Mouse (Mus musculus): ENCODE measurements at regions not wholly inside any gene's neighbourhood (a gene's known extent, or its start where the extent isn't known, plus 50 kb on each side); places are given as distances from the start of the nearest gene placed in this dataset.

DNA sequence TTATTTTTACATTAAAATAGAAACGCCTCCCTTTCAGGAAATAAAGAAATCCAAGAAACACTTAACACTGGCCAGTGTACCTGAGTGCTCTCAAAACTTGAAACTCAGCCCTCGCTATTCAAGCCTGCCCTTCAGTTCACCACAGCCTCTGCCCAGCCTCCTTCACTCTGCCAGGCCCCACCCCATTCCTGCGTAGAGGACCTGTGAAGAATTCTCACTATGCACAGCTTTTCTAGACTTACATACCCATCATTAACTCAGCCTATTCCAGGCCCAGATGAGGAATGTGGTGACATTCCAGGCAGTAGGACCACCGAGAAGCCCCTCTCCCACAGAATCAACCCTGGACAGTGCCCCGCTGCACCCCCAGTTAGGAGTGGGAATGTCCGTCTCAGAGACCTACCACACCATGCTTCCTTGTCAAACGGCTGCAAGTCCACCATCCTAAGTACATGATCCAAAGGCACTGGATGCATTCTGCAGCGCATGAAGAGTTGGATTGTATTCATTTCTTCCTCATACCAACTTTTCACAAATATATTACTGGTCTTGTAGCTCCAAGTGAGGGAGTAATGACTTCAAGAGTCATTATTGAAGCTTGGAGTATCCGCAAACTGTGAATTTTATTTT is 150.0 kb upstream of the Cdkn3 start:
- H3K4me1 ChIP-seq, result peaks cover 12% of the 10 kb centered on the region
- no peaks in the 10 kb centered on the region for H3K9me3 ChIP-seq (replicated peaks)
- no peak for ATAC-seq
- no peak overlapping the region for H3K27ac ChIP-seq
- WGBS (ENCODE audit: insufficient replicate concordance), result 78% methylated on average over 9 of the region's 9 CpGs
- no peak overlapping the region for H3K4me2 ChIP-seq
- no peak overlapping the region for H3K4me3 ChIP-seq
- H3K36me3 ChIP-seq, result no peaks in the 10 kb centered on the region
- H3K9ac ChIP-seq, result no peak overlapping the region
- no peaks in the 10 kb centered on the region for H3K27me3 ChIP-seq (replicated peaks)

DNA sequence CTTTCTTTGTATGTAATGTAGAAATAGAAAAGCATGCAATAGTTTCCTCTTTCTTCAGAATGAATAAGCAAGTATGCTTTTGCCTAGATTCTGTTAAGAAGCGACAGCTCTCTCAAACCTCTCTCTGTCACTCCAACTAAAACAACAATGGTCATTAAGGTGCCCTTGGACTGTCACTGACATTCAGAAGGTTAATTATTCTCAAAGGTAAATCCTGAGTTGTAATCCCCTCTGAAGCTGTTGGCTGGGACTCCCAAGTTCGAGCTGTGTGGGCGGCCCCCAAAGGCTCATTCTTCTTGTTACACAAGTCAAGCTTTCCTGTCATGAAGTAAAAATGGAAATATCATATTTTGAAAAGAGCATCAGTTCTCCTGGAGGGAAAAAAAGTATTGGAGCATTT is 153.6 kb upstream of the Cdkn3 start:
- Histone ChIP-seq H3K27me3 (replicated peaks) (0 out of 2 replicates have a peak, but pooled peaks cover 4% of the 10 kb centered on the region), H3K4me2 (no peak overlapping the region), H3K9ac (no peak overlapping the region), H3K36me3 (no peaks in the 10 kb centered on the region), H3K27ac (no peak overlapping the region), H3K9me3 (replicated peaks) (no peaks in the 10 kb centered on the region), H3K4me1 (peaks cover 11% of the 10 kb centered on the region), H3K4me3 (no peak overlapping the region)
- WGBS (ENCODE audit: insufficient replicate concordance), result 70% methylated on average over 3 of the region's 3 CpGs
- ATAC-seq, result no peak

DNA sequence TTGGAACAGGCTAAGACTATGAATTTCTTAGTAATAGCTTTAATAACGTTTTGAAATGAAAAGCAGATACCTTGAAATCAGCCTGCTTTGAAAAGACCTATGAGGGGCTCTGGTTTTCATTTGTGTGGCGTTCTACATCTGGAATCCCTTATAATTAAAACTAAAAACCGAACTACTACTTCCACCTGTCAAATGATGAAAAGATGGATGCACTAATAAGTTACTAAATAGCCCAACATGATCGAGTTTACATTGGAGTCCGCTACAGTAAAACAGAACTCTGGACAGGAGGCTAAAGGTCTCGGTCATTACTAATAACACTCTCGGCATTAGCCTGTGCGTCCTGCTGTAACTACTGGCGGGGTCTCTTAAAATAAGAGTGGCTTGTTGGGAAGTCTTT is 154.3 kb upstream of the Cdkn3 start:
- no peak overlapping the region for H3K27ac ChIP-seq
- 66% methylated on average over 9 of the region's 9 CpGs for WGBS (ENCODE audit: insufficient replicate concordance)
- no peak for ATAC-seq

DNA sequence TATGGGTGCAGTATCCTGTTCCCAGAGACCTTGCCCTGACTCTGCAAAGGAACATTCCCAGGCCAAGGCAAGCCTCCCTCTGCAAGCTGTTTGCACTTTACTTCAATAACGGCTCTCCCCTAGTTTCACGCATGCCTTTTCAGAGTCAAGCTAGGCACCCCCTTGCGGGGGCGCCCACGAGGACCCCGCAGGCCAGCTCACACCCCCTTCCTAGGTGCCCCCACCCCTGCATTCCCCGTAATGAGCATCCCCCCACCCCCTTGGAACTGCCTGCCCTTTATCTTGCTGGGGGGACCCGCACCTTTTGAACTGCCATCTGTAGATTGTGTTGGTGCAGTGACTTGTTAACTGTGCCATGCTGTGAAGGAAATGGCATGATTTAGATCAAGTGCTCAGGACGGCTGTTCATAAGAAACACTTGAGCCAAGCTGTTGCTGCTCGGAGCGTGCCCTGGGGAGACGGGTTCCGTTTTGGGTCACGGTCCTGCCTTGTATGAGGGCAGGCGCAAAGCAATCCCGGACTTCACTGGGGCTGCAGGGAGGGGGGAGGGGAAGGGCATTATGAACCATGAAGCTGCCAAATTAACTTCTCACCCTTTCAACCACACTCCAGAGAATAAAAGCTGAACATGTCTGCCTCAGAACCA is 155.3 kb upstream of the Cdkn3 start:
- no peak overlapping the region for H3K27ac ChIP-seq

More for the DNA sequence above, 154.3 kb upstream of the Cdkn3 start:
- Histone ChIP-seq H3K4me1 (peaks cover 10% of the 10 kb centered on the region), H3K9me3 (replicated peaks) (no peaks in the 10 kb centered on the region), H3K27me3 (replicated peaks) (0 out of 2 replicates have a peak, but pooled peaks cover 4% of the 10 kb centered on the region), H3K36me3 (no peaks in the 10 kb centered on the region), H3K4me3 (no peak overlapping the region), H3K4me2 (no peak overlapping the region), H3K9ac (no peak overlapping the region)

DNA sequence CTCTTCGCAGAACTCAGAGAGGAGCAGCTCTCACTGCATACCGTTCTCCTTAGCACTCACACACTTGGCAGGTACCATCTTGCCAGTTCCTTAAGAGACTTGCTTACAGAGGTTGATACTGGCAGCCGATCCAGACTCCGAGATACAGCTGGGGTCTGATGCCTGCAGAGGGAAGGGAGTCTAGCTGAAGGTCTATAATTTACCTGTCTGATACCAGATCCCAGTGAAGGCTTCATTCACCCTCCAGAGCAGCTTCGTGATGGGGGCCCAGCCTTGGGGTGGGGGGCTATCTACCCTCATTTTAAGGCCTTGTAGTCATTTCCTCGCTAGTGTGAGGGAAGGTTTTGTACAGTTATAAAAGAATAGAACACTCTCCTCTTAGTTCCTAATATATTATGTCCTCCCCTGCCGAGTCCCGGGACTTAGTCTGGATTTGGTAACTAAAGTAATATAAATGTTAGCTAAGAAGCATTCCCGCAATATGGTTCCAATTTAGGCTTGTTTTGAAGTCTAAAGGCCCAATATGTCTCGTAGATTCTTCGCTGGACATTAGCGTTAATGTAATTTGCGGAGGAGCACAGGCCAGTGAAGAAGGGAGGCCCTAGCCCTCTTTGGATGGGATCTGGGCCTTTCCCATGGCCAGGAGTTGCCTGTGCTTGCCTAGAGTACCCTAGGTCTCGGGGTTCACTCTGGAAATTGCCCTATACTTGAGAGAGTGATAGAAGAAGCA is 156.0 kb upstream of the Cdkn3 start:
- Histone ChIP-seq H3K4me3 (no peak overlapping the region), H3K4me2 (no peak overlapping the region), H3K9me3 (replicated peaks) (no peaks in the 10 kb centered on the region), H3K4me1 (peaks cover 10% of the 10 kb centered on the region), H3K27ac (no peak overlapping the region), H3K27me3 (replicated peaks) (0 out of 2 replicates have a peak, but pooled peaks cover 4% of the 10 kb centered on the region), H3K9ac (no peak overlapping the region), H3K36me3 (no peaks in the 10 kb centered on the region)
- WGBS (ENCODE audit: insufficient replicate concordance), result 84% methylated on average over 14 of the region's 14 CpGs
- no peak for ATAC-seq

More for the DNA sequence above, 155.3 kb upstream of the Cdkn3 start:
- H3K4me3 ChIP-seq, result no peak overlapping the region
- 36% methylated on average over 16 of the region's 16 CpGs for WGBS (ENCODE audit: insufficient replicate concordance)
- H3K9me3 ChIP-seq (replicated peaks), result no peaks in the 10 kb centered on the region
- H3K4me2 ChIP-seq, result peak overlapping the region; percentile 2; the same call in 1 of the 2 replicates
- H3K4me1 ChIP-seq, result peaks cover 10% of the 10 kb centered on the region
- no peak overlapping the region for H3K9ac ChIP-seq
- no peak for ATAC-seq
- no peaks in the 10 kb centered on the region for H3K36me3 ChIP-seq
- H3K27me3 ChIP-seq (replicated peaks), result 0 out of 2 replicates have a peak, but pooled peaks cover 4% of the 10 kb centered on the region

DNA sequence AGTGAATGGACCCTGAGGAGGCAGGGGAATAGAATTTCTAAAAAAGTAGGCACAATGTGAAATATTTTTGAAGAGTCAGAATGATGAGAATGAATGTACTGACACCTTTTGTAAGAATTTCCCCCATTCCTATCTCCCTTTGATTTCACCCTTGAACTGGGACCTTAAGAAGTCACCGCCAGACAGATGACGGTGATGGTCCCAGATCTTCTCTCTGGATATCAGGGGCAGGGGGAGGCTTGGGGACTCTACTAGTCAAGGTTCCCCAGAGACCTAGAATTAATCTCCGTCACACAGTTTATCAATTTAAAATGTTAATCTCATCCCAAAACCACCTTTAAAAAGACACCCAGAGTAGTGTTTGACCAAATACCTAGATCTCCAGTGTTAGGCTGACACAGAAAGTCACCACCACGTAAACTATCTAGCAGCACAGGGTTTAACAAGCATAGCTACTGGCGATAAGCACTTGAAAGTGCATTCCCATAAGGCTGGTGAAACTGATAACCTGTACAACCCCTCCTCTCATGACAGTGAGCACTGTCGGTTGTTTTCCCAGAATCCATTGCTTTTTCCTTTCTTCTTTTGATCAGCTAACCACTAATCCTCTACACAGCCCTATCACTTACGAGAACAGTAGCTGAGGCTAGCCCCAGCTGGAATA is 163.5 kb upstream of the Cdkn3 start:
- H3K4me2 ChIP-seq, result peak overlapping the region; percentile 56
- ATAC-seq, result peak; percentile 100
- peak overlapping the region; percentile 86 for H3K27ac ChIP-seq
- 28% methylated on average over 7 of the region's 7 CpGs for WGBS (ENCODE audit: insufficient replicate concordance)
- peak overlapping the region; percentile 35 for H3K9ac ChIP-seq
- no peaks in the 10 kb centered on the region for H3K36me3 ChIP-seq
- H3K9me3 ChIP-seq (replicated peaks), result no peaks in the 10 kb centered on the region
- 0 out of 2 replicates have a peak overlapping the region, but pooled peaks have one; percentile 1 for H3K4me3 ChIP-seq
- H3K27me3 ChIP-seq (replicated peaks), result 0 out of 2 replicates have a peak, but pooled peaks cover 7% of the 10 kb centered on the region
- peaks cover 30% of the 10 kb centered on the region for H3K4me1 ChIP-seq

DNA sequence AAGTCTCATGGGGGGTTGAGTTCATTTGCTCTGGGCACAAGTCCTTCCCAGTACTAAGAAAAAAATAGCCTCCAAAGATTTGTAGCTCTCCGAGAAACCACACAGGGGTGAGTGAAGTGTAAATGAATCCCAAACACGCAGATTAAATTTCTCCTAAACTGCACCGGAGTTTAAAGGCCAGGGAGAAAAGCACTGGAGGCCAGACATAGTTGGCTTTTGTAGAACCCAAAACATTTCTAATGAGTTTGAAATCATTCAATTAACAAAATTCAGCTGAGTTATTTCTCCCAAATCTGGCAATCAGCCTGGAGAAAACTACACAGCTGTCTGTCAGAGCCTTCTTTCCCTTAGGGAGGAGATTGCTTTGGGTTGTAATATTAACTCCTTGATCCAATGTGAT is 166.2 kb upstream of the Cdkn3 start:
- WGBS (ENCODE audit: insufficient replicate concordance), result 72% methylated on average over 3 of the region's 3 CpGs
- no peak for ATAC-seq
- Histone ChIP-seq H3K36me3 (no peaks in the 10 kb centered on the region), H3K4me3 (no peak overlapping the region), H3K27me3 (replicated peaks) (0 out of 2 replicates have a peak, but pooled peaks cover 7% of the 10 kb centered on the region), H3K4me1 (peaks cover 30% of the 10 kb centered on the region), H3K9ac (no peak overlapping the region), H3K27ac (no peak overlapping the region), H3K4me2 (no peak overlapping the region), H3K9me3 (replicated peaks) (no peaks in the 10 kb centered on the region)

DNA sequence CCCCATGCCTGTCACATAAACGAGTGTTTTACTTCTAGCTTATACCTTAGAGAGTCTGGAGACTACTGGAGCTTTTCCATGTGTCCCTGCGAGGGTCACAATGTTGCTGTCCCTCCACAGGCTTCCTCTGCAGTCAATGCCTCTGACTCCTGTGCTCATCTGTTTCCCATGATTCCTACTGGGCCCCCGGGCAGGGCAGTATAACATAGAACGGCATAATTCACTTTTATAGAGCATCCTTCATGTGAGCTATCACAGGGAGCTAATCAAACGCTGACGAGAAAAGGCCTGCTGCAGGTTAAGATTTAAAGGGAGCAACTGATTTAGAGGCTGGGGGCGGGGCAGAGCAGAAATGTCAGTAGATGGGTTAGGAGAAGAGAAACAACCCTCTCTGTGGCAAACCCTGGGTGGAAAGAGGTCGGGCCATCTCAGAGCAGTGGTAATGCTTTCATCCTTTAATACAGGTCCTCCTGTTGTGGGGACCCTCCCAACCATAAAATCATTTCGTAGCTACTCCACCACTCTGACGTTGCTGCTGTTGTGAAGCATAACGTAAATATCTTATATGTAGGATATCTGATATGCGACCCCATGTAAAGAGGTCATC is 168.5 kb upstream of the Cdkn3 start:
- Histone ChIP-seq H3K4me2 (no peak overlapping the region), H3K9me3 (replicated peaks) (no peaks in the 10 kb centered on the region), H3K36me3 (no peaks in the 10 kb centered on the region), H3K4me3 (no peak overlapping the region), H3K4me1 (peaks cover 16% of the 10 kb centered on the region), H3K27me3 (replicated peaks) (0 out of 2 replicates have a peak, but pooled peaks cover 7% of the 10 kb centered on the region), H3K9ac (no peak overlapping the region), H3K27ac (no peak overlapping the region)
- 69% methylated on average over 12 of the region's 12 CpGs for WGBS (ENCODE audit: insufficient replicate concordance)
- ATAC-seq, result no peak

DNA sequence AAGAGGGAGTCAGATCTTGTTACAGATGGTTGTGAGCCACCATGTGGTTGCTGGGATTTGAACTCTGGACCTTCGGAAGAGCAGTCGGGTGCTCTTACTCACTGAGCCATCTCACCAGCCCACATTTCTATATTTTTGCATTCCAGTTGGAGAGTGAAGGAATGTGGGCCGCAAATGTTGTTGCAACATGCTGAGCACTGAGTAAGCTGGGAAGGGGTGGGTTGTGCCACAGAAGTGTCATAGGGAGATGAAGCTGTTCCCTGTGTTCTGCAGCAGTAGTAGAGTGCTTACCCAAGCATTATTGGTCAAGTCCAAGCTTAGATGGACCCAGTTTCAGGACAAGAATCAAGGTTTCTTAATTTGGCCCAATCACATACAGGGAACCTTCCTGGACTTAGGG is 169.1 kb upstream of the Cdkn3 start:
- WGBS (ENCODE audit: insufficient replicate concordance), result 87% methylated on average over 3 of the region's 3 CpGs
- Histone ChIP-seq H3K9me3 (replicated peaks) (no peaks in the 10 kb centered on the region), H3K27ac (no peak overlapping the region), H3K27me3 (replicated peaks) (0 out of 2 replicates have a peak, but pooled peaks cover 11% of the 10 kb centered on the region), H3K9ac (no peak overlapping the region), H3K4me3 (no peak overlapping the region), H3K4me2 (no peak overlapping the region), H3K36me3 (no peaks in the 10 kb centered on the region), H3K4me1 (peaks cover 9% of the 10 kb centered on the region)
- no peak for ATAC-seq

DNA sequence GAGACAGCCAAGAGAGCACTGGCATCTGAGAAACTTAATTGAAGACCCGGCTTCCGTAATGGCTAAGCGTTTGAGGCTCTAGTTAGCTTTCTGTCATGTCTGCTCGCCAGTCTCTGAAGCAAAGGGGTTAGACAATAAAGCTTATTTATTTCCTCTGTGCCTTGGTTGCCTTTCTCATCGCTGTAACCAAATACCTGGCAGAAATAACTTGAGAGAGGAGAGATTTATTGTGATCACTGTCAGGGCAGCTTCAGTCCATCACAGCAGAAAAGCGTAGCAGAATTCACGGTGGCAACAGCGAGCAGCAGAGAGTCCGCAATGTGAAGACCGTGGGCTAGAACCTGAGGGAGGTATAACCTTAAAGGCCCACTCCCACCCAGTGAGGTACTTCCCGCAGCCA is 174.2 kb upstream of the Cdkn3 start:
- H3K27ac ChIP-seq, result no peak overlapping the region
- 78% methylated on average over 11 of the region's 11 CpGs for WGBS (ENCODE audit: insufficient replicate concordance)
- no peak for ATAC-seq

More for the DNA sequence above, 174.2 kb upstream of the Cdkn3 start:
- no peaks in the 10 kb centered on the region for H3K36me3 ChIP-seq
- H3K4me2 ChIP-seq, result no peak overlapping the region
- H3K4me1 ChIP-seq, result 0 out of 2 replicates have a peak, but pooled peaks cover 4% of the 10 kb centered on the region
- H3K9ac ChIP-seq, result no peak overlapping the region
- no peak overlapping the region for H3K4me3 ChIP-seq
- no peaks in the 10 kb centered on the region for H3K9me3 ChIP-seq (replicated peaks)
- peaks cover 30% of the 10 kb centered on the region for H3K27me3 ChIP-seq (replicated peaks)
